Mouse (Mus musculus): ENCODE results near the gene Mier1.

DNA sequence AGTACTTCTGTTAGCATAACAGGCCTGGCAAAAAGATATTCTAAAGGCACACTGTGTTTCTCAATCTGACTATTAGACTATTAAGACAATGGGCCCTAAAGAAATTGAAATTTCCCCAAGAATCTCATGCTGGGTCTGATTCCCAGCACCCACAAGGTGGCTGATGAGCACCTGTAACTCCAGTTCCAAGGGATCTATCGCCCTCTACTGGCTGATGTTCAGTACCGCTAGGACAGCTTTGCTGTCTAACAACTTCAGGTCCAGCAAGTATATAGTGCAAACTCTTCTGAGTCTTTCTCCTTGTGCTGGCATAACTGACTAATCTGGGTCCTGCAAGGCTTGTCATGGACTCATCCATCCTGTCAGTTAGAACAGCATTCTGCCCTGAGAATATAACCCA, 78.2 kb downstream of the Mier1 start:
- TF ChIP-seq CTCF (IDR thresholded peaks at IDR 0.05; ENCODE audit: borderline replicate concordance, control insufficient read depth, extremely low read depth, insufficient read depth, low read length, poor library complexity) = no peak
- no peak for TF ChIP-seq POLR2A (IDR thresholded peaks at IDR 0.05; ENCODE audit: control insufficient read depth, extremely low read depth, insufficient read depth, low read length, poor library complexity)

Data from thymus, adult 2 months (tissue).